Mouse (Mus musculus) forebrain, embryonic 14.5 days (tissue): ENCODE results near the gene Amn1. TPM values are rescaled to one million over a fixed set of nuclear protein-coding genes. Genes with fewer than 3 reads are reported as not detected.

Source experiments
- ATAC-seq: fragments of 200-750 bp; cut with Nextera tagmentation; 2 replicates; pipeline ENCODE4 v1.8.0; 2017; ENCODE audit warnings: mild to moderate bottlenecking, moderate library complexity
- DNase-seq: peaks from one replicate; pipeline ENCODE4 v3.0.0-alpha.2; 2015; ENCODE audit warnings: low spot score
- H3K27ac ChIP-seq: fragments of 300-500 bp; sonication (generic); 2 replicates; pipeline ENCODE4 v1.5.1; 2014; ENCODE audit warnings: low read depth, mild to moderate bottlenecking, control low read depth, low read length, moderate library complexity
- H3K27me3 ChIP-seq: fragments of 300-500 bp; sonication (generic); replicated peaks from 2 replicates; pipeline ENCODE4 v1.6.1; 2014; ENCODE audit warnings: low read length, control low read depth, mixed read lengths; ENCODE audit not compliant: control insufficient read depth, insufficient read depth
- H3K36me3 ChIP-seq: fragments of 300-500 bp; sonication (generic); 2 replicates; pipeline ENCODE4 v1.6.1; 2014; ENCODE audit warnings: low read length, control low read depth; ENCODE audit not compliant: control insufficient read depth, insufficient read depth
- H3K4me1 ChIP-seq: fragments of 300-500 bp; sonication (generic); 2 replicates; pipeline ENCODE4 v1.6.1; 2014; ENCODE audit warnings: antibody characterized with exemption, low read length, control low read depth; ENCODE audit not compliant: control insufficient read depth, insufficient read depth
- H3K4me2 ChIP-seq: fragments of 300-500 bp; sonication (generic); 2 replicates; pipeline ENCODE4 v1.6.1; 2014; ENCODE audit warnings: mild to moderate bottlenecking, control low read depth, low read length
- H3K4me3 ChIP-seq: fragments of 300-500 bp; sonication (generic); 2 replicates; pipeline ENCODE4 v1.5.1; 2014; ENCODE audit warnings: low read depth, low read length, control low read depth
- H3K9ac ChIP-seq: fragments of 300-500 bp; sonication (generic); 2 replicates; pipeline ENCODE4 v1.6.1; 2014; ENCODE audit warnings: mild to moderate bottlenecking, low read length, control low read depth, moderate library complexity
- H3K9me3 ChIP-seq: fragments of 300-500 bp; sonication (generic); replicated peaks from 2 replicates; pipeline ENCODE4 v1.6.1; 2016; ENCODE audit warnings: low read length, control low read depth, mixed read lengths; ENCODE audit not compliant: control insufficient read depth
- WGBS: fragments of 180-500 bp; shearing (Covaris S2); extraction: QIAGEN DNeasy Blood & Tissue Kit; methylation state at CpG from one replicate; pipeline ENCODE4 v1.1.7; 2014; 5-methylcytosine and 5-hydroxymethylcytosine counted together
- polyA plus RNA-seq: library from polyadenylated mRNA; unstranded; fragments of >200 nt; fragmentation: Nextera tagmentation; extraction: Ambion mirVana; gene quantifications from 2 replicates; pipeline ENCODE4 v1.2.1, GENCODE M21; 2014

Amn1 gene
- polyA plus RNA-seq, 1 experiment from 2014 or later, result 121 TPM

DNA sequence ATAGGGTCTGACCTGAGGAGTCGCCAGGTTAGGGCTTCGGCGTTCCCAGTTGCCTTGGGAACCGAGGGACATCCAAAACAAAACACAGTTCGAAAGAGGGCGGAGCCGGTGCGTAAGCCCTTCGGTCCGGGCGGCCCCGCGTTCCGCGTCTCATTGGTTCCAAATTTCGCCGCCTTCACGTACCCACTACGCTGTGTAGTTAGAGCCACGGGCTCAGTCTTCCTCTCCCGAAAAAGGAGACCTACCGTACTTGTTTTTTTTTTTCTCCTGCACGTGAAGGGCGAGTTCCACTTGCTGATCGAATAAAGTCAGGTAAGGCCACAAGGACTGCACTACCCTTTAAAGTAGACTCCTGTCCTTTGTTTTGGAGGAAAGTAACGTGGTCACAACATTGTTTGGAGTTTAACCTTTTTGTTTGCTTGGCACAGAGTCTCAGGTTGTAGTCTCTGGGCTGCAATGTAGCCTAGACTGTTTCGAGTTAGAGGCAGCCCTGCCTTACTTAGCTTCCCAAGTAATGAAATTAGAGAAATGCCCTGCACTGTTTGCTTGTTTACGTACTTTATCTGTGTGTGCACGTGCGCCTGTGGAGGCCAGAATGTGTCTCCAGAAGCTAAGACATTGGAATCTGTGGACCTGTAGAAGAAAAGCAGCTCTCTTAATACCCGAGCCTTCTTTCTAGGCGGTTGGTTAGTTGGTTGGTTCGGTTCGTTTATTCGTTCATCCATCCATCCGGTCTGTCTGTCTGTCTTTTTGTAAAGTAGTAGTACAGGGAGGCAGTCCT, 46.9 kb downstream of the Amn1 start:
- DNase-seq (peak; percentile 86), ATAC-seq (peak; percentile 97)
- peaks cover 3% of the 10 kb centered on the region; the same call in 1 of the 2 replicates for H3K4me1 ChIP-seq
- H3K9ac ChIP-seq, result peak overlapping the region; percentile 61
- H3K4me3 ChIP-seq, result peak overlapping the region; percentile 34
- no peaks in the 10 kb centered on the region for H3K9me3 ChIP-seq
- no peaks in the 10 kb centered on the region for H3K27me3 ChIP-seq
- WGBS, result 6% methylated on average over 36 of the region's 36 CpGs
- no peaks in the 10 kb centered on the region for H3K36me3 ChIP-seq
- peak overlapping the region; percentile 68 for H3K4me2 ChIP-seq
- no peak overlapping the region for H3K27ac ChIP-seq

DNA sequence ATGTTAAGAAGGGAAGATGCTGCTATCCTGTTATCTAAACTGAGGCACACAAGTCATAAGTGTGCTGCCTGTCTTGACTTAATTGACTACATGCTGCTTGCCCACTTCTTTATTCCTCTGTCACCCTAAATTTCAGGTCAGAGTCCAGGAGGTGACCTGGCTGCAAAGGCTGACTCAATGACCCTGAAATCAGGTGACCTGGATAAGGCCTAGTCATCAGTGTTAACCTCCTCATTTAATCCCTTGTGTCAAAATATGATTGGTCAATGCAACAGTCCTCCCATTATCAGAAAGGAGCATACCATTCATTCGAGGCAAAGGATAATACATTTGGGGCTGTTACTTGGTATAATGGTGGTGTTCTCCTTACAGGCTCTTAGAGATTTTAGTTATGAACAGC, 49.0 kb downstream of the Amn1 start, which contains the start of gene Etfbkmt:
Gene Etfbkmt (plus strand): TSS at position 379 of the 400 bp plus-strand sequence.
- 80% methylated on average over 1 of the region's 1 CpGs for WGBS
- Histone ChIP-seq H3K36me3 (no peaks in the 10 kb centered on the region), H3K27ac (no peak within 1 kb of the TSS), H3K4me1 (peaks cover 3% of the 10 kb centered on the region; the same call in 1 of the 2 replicates), H3K4me2 (no peak within 1 kb of the TSS), H3K9ac (no peak within 1 kb of the TSS), H3K27me3 (no peaks in the 10 kb centered on the region), H3K9me3 (no peaks in the 10 kb centered on the region), H3K4me3 (no peak within 1 kb of the TSS)
- ATAC-seq (no peak), DNase-seq (no peak)

DNA sequence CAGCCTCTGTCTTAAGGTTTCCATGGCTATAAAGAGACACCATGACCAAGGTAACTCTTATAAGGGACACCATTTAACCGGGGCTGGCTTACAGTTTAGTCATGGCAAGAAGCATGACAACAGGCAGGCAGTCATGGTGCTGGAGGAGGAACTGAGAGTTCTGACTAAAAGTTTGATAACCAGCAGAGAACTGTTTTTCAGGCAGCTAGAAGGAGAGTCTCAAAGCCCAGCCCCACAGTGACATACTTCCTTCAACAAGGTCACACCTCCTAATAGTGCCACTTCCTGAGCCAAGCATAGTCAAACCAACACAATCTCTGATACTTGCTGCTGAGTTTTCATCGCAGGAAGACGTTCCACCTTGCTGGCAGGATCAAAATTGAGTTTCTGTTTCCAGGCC, 49.5 kb downstream of the Amn1 start:
- H3K4me3 ChIP-seq, result no peak overlapping the region
- WGBS, result 83% methylated on average over 3 of the region's 3 CpGs
- ATAC-seq (no peak), DNase-seq (no peak)
- H3K4me2 ChIP-seq, result no peak overlapping the region
- no peaks in the 10 kb centered on the region for H3K9me3 ChIP-seq
- no peak overlapping the region for H3K27ac ChIP-seq
- no peaks in the 10 kb centered on the region for H3K36me3 ChIP-seq
- no peaks in the 10 kb centered on the region for H3K27me3 ChIP-seq
- peaks cover 3% of the 10 kb centered on the region; the same call in 1 of the 2 replicates for H3K4me1 ChIP-seq
- H3K9ac ChIP-seq, result no peak overlapping the region

DNA sequence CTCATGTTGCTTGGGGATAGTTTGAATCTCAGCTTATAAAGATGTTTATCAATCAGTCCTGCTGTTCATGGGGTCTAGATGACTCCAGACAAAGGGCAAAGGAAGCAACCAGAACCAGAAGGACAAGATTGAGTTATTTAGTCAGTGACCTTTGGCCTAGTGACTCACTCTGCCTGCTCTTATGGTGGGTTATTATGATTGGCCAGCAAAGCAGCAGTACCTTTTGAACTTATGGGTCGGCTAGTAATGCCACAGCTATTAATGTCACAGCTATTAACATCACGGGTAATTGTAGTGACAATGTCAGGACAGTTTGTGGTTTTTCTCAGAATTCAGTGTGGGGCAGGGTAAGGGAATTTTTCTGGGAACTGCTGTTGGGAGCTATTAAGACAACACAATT, 50.6 kb downstream of the Amn1 start:
- Histone ChIP-seq H3K9ac (no peak overlapping the region), H3K4me2 (no peak overlapping the region), H3K27me3 (no peaks in the 10 kb centered on the region), H3K4me1 (peaks cover 3% of the 10 kb centered on the region; the same call in 1 of the 2 replicates), H3K36me3 (no peaks in the 10 kb centered on the region), H3K27ac (no peak overlapping the region), H3K9me3 (no peaks in the 10 kb centered on the region), H3K4me3 (no peak overlapping the region)
- ATAC-seq, result no peak
- no peak for DNase-seq
- 86% methylated on average over 2 of the region's 2 CpGs for WGBS

DNA sequence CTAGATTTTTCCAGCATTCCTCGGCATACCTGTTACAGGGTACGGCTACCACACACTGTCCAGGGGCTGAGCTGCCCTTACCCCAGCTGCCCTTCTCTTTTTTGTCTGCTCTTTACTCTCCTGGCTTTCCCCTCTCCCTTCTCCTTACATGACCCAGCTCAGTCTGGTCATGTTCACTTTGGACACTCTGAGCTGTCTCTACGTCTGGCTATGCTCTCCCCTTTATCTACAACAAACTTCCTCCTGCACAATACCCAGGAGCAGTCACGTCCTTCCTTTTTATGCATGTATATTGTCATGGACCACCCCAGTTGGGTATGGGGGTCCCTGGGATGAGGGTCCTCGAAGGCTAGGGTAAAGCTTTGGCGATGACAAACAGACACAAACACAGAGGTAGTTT, 52.9 kb downstream of the Amn1 start:
- DNase-seq (no peak), ATAC-seq (no peak)
- Histone ChIP-seq H3K4me2 (no peak overlapping the region), H3K9me3 (no peaks in the 10 kb centered on the region), H3K27ac (no peak overlapping the region), H3K4me1 (no peaks in the 10 kb centered on the region), H3K36me3 (no peaks in the 10 kb centered on the region), H3K4me3 (no peak overlapping the region), H3K27me3 (no peaks in the 10 kb centered on the region), H3K9ac (no peak overlapping the region)
- 82% methylated on average over 6 of the region's 6 CpGs for WGBS

DNA sequence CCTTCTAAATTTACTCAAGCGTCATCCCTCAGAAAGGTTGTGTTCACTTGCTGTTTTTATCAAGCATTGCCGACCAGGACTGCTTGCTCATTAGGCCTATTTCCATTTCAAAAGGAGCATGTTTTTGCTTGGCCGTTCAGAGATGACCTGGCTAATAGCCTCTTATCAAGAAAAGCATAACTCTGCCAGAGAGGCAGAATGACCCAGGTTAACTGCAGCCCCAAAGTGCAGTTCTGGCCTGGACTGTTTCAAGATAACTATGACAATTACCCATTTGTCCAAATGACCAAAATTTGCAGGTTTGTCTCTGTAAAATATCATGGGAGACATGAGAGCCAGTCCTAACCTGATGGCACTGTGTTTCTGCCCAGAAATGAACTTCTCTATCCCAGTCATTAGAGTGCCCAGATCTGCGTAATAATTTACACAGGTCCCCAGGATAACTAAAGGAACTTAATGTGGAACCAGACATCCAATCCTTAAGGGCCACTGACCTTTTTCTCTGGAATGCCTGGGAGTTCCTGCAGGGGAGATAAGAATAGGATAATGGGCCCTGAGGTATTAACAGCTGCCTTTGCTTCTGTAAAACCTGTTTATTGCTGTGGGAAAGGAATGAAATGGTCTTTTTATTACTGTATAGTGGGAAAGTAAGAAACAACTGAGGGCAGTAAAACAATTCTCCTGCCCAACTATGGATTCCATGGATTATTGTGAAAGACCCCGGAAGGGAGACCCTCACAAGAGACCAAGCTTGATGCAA, 53.9 kb downstream of the Amn1 start:
- no peak for DNase-seq
- WGBS, result 5% methylated on average over 5 of the region's 5 CpGs
- H3K27ac ChIP-seq, result no peak overlapping the region

DNA sequence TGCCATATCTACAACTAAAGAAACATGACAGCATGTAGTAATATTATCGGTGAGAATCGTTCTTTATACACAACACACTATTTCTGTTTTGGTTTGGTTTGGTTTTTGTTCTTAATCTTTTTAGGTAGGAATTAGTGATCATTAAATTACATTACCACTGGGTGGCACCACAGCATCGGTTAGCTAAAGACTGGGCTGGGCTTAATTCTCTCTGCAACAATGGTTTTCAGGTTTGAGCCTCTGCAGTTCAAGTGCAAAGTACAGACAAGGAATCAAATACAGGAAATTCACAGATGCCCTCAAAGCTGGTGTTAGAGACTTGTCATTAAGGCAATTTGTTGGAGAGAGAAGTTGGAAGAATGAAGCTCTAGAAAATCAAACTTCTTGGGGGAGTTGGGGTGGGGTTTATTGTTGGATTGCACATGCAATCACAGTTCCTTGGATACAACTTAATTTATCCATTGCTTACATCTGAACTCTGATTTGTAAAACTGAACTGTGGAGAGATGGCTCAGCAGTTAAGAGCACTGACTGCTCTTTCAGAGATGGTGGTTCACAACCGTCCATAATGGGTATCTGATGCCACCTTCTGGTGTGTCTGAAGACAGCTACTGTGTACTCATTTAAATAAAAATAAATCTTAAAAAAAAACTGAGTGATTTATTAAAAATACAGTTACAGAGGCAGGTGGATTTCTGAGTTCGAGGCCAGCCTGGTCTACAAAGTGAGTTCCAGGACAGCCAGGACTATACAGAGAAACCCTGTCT, 56.0 kb downstream of the Amn1 start:
- H3K27me3 ChIP-seq, result no peaks in the 10 kb centered on the region
- no peak overlapping the region for H3K4me2 ChIP-seq
- WGBS, result 26% methylated on average over 5 of the region's 5 CpGs
- DNase-seq (peak; percentile 86), ATAC-seq (peak; percentile 80)
- H3K36me3 ChIP-seq, result no peaks in the 10 kb centered on the region
- H3K27ac ChIP-seq, result no peak overlapping the region
- no peak overlapping the region for H3K9ac ChIP-seq
- H3K4me3 ChIP-seq, result no peak overlapping the region
- no peaks in the 10 kb centered on the region for H3K4me1 ChIP-seq
- no peaks in the 10 kb centered on the region for H3K9me3 ChIP-seq

More for the DNA sequence above, 53.9 kb downstream of the Amn1 start:
- H3K9ac ChIP-seq, result no peak overlapping the region
- H3K4me3 ChIP-seq, result no peak overlapping the region
- H3K4me2 ChIP-seq, result no peak overlapping the region
- no peaks in the 10 kb centered on the region for H3K4me1 ChIP-seq
- ATAC-seq, result no peak
- no peaks in the 10 kb centered on the region for H3K27me3 ChIP-seq
- H3K9me3 ChIP-seq, result no peaks in the 10 kb centered on the region
- H3K36me3 ChIP-seq, result no peaks in the 10 kb centered on the region

DNA sequence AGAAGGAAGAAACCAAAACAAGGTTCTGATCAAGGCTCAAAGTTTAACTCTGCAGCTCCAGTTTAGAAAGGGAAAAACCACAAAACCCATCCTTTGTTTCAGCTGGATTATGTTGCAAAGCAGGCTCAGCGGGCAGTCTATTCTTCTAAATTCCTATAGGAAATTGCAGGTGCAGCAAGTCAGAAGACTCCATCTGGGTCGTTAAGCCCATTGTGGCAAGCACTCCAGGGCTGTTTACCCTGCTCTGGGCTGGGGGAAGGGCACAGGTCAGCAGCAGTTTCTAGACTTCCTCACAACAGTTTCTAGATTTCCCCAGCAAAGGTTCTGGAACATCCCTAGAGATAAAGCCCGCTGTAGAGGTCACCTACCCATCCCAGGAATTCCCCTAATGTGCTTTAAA, 57.4 kb downstream of the Amn1 start:
- Histone ChIP-seq H3K9ac (no peak overlapping the region), H3K4me2 (no peak overlapping the region), H3K4me3 (no peak overlapping the region), H3K4me1 (no peaks in the 10 kb centered on the region), H3K9me3 (no peaks in the 10 kb centered on the region), H3K27me3 (no peaks in the 10 kb centered on the region), H3K36me3 (no peaks in the 10 kb centered on the region), H3K27ac (no peak overlapping the region)
- DNase-seq (no peak), ATAC-seq (no peak)
- WGBS, result 5% methylated on average over 3 of the region's 3 CpGs
